Comparison of ENCODE assay signal across 22 mouse cellular contexts in the genomic region with DNA sequence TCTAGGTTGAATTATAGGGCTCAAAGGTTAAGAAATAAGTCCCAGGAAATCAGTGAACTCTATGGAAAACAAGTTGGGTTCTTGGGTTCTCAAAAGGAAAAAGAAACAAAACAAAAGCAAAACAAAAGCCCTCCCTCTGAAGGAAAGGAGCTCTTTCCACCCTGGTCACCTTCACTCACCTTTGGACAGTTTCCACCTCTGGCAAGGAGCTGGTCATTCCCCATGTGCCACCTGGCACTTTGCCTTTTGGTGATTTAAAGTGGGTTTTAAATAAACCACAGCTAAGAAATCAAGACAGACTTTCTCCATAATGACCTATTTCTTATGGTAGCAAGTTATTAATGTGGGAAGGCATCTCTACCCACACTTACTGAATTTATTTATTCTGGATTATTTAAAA. TPM values are rescaled to one million over a fixed set of nuclear protein-coding genes. Genes with fewer than 3 reads are reported as not detected.
DNase-seq lines count a peak whose midpoint lies in the region; ATAC-seq lines count a peak whose summit lies in the region.
"Had no signal": no experiment of that assay in that cellular context is flagged by ENCODE, and none has a peak within 500 bp of the region (broad histone marks: within the 10 kb centered on the region; RNA-seq: fewer than 3 reads in every experiment).

No protein-coding gene starts in this region.

- no peak overlapping the region for H3K27ac ChIP-seq in kidney, embryonic 14.5 days (ENCODE audit: low read depth, low read length)
- H3K27ac ChIP-seq: embryonic facial prominence, embryonic 12.5 days; heart, embryonic 13.5 days; limb, embryonic 15.5 days; midbrain, embryonic 12.5 days; stomach, embryonic 15.5 days had no signal

- ATAC-seq in kidney, embryonic 14.5 days (ENCODE audit: low FRiP score, low TSS enrichment): no peak
- ATAC-seq: forebrain, embryonic 14.5 days; hindbrain, embryonic 16.5 days; intestine, postnatal 0 days; liver, postnatal 0 days had no signal

- no peaks in the 10 kb centered on the region for H3K36me3 ChIP-seq in kidney, embryonic 14.5 days (ENCODE audit: control insufficient read depth, insufficient read depth, low read length)
- H3K36me3 ChIP-seq: embryonic facial prominence, embryonic 12.5 days; heart, embryonic 13.5 days; limb, embryonic 15.5 days; midbrain, embryonic 12.5 days; stomach, embryonic 15.5 days had no signal

- no peaks in the 10 kb centered on the region for H3K27me3 ChIP-seq in kidney, embryonic 14.5 days (ENCODE audit: control insufficient read depth, insufficient read depth, low read length)
- H3K27me3 ChIP-seq: embryonic facial prominence, embryonic 12.5 days; heart, embryonic 13.5 days; limb, embryonic 15.5 days; midbrain, embryonic 12.5 days; stomach, embryonic 15.5 days had no signal

- H3K4me1 ChIP-seq in kidney, embryonic 14.5 days (ENCODE audit: control insufficient read depth, insufficient read depth, low read length): no peaks in the 10 kb centered on the region
- H3K4me1 ChIP-seq: embryonic facial prominence, embryonic 12.5 days; heart, embryonic 13.5 days; limb, embryonic 15.5 days; midbrain, embryonic 12.5 days; stomach, embryonic 15.5 days had no signal

- DNase-seq in cerebellum, postnatal 10 days: peak; percentile 71
- no peak for DNase-seq in cerebellum, adult 11 months
- DNase-seq in kidney, adult 11 months: peak; percentile 35
- peak; percentile 19 to 38 for DNase-seq in cerebellum, postnatal 36 days
- DNase-seq in kidney, postnatal 25 days: peak; percentile 37 to 56
- no peak for DNase-seq in MN1 (ENCODE audit: low spot score)
- DNase-seq: gastrocnemius, postnatal 25 days; heart, postnatal 36 days; liver, postnatal 0 days; lung, postnatal 10 days; retina, postnatal 1 day; thymus, adult 2 months had no signal

- no peak overlapping the region for H3K4me3 ChIP-seq in kidney, embryonic 14.5 days (ENCODE audit: low read length)
- H3K4me3 ChIP-seq: embryonic facial prominence, embryonic 12.5 days; erythroblast, embryonic 14.5 days; heart, embryonic 13.5 days; limb, embryonic 15.5 days; midbrain, embryonic 12.5 days; stomach, embryonic 15.5 days had no signal

- no peaks in the 10 kb centered on the region for H3K9me3 ChIP-seq in kidney, embryonic 14.5 days (ENCODE audit: control insufficient read depth, low read length)
- H3K9me3 ChIP-seq: embryonic facial prominence, embryonic 12.5 days; heart, embryonic 13.5 days; limb, embryonic 15.5 days; midbrain, embryonic 12.5 days; stomach, embryonic 15.5 days had no signal

- no peak overlapping the region for H3K9ac ChIP-seq in kidney, embryonic 14.5 days (ENCODE audit: low read depth, low read length)
- H3K9ac ChIP-seq: embryonic facial prominence, embryonic 12.5 days; heart, embryonic 13.5 days; limb, embryonic 15.5 days; liver, postnatal 0 days; midbrain, embryonic 12.5 days; stomach, embryonic 15.5 days had no signal

- H3K4me2 ChIP-seq in kidney, embryonic 14.5 days (replicated peaks; ENCODE audit: low read depth, low read length): no peak overlapping the region
- H3K4me2 ChIP-seq: embryonic facial prominence, embryonic 12.5 days; heart, embryonic 13.5 days; limb, embryonic 15.5 days; midbrain, embryonic 12.5 days; stomach, embryonic 15.5 days had no signal

RNA-seq across cellular contexts. Expression of a gene that starts 23.1 kb away (rescaled TPM):
- polyA plus RNA-seq in kidney, embryonic 14.5 days (2014; fragmentation: Nextera tagmentation; extraction: Ambion mirVana): 26.3 and 31.5 TPM in 2 replicates

Comparison
In these comparisons a context has a peak if more than half of its experiments do, and no peak if none do; other contexts are left out.
1. DNase-seq: peak in cerebellum, postnatal 10 days (2 of 2), kidney, adult 11 months (single experiment), cerebellum, postnatal 36 days (2 of 2) and kidney, postnatal 25 days (2 of 2); none in cerebellum, adult 11 months (single experiment) and MN1 (single experiment).